Mouse (Mus musculus) neural tube, embryonic 14.5 days (tissue): ENCODE results near the gene Eddm3b. TPM values are rescaled to one million over a fixed set of nuclear protein-coding genes. Genes with fewer than 3 reads are reported as not detected.
"Not testable (repeated sequence)": the region's sequence is repeated elsewhere in the genome, so short reads cannot be mapped to it uniquely, and the experiment has no call there.

Experiments used
- ATAC-seq: fragments of 200-750 bp; cut with Nextera tagmentation; 2 replicates; pipeline ENCODE4 v1.8.0; 2017; ENCODE audit warnings: low read depth, mild to moderate bottlenecking, moderate TSS enrichment, moderate library complexity
- H3K27ac ChIP-seq: fragments of 300-500 bp; sonication (generic); 2 replicates; pipeline ENCODE4 v1.5.1; 2014; ENCODE audit warnings: low read depth, mild to moderate bottlenecking, control low read depth, low read length, moderate library complexity, mixed read lengths
- H3K27me3 ChIP-seq: fragments of 300-500 bp; sonication (generic); 2 replicates; pipeline ENCODE4 v1.6.1; 2014; ENCODE audit warnings: low read length; ENCODE audit not compliant: control insufficient read depth, insufficient read depth
- H3K36me3 ChIP-seq: fragments of 300-500 bp; sonication (generic); 2 replicates; pipeline ENCODE4 v1.6.1; 2014; ENCODE audit warnings: low read length, mixed read lengths; ENCODE audit not compliant: control insufficient read depth, insufficient read depth
- H3K4me1 ChIP-seq: fragments of 300-500 bp; sonication (generic); 2 replicates; pipeline ENCODE4 v1.6.1; 2014; ENCODE audit warnings: low read length; ENCODE audit not compliant: control insufficient read depth, insufficient read depth
- H3K4me2 ChIP-seq: fragments of 300-500 bp; sonication (generic); 2 replicates; pipeline ENCODE4 v1.6.1; 2014; ENCODE audit warnings: mild to moderate bottlenecking, low read depth, low read length, control low read depth
- H3K4me3 ChIP-seq: fragments of 300-500 bp; sonication (generic); 2 replicates; pipeline ENCODE4 v1.5.1; 2014; ENCODE audit warnings: low read depth, low read length, control low read depth, mixed read lengths
- H3K9ac ChIP-seq: fragments of 300-500 bp; sonication (generic); replicated peaks from 2 replicates; pipeline ENCODE4 v1.6.1; 2014; ENCODE audit warnings: low read depth, mild to moderate bottlenecking, control low read depth, low read length, mixed read lengths
- H3K9me3 ChIP-seq: fragments of 300-500 bp; sonication (generic); 2 replicates; pipeline ENCODE4 v1.6.1; 2016; ENCODE audit warnings: low read length; ENCODE audit not compliant: control insufficient read depth
- WGBS: fragments of 180-500 bp; shearing (Covaris S2); extraction: QIAGEN DNeasy Blood & Tissue Kit; methylation state at CpG from one replicate; pipeline ENCODE4 v1.1.7; 2014; 5-methylcytosine and 5-hydroxymethylcytosine counted together
- polyA plus RNA-seq: library from polyadenylated mRNA; unstranded; fragments of >200 nt; fragmentation: Nextera tagmentation; extraction: Ambion mirVana; gene quantifications from 2 replicates; pipeline ENCODE4 v1.2.1, GENCODE M21; 2014

Eddm3b gene
- polyA plus RNA-seq, 1 experiment from 2014 or later = not detected

GRCm38 (mm10) chr14:51092073-51092620 lies 22.1 kb upstream of the Eddm3b start:
- Histone ChIP-seq H3K9me3 (no peaks in the 10 kb centered on the region), H3K4me2 (peak overlapping the region; percentile 77), H3K4me1 (no peaks in the 10 kb centered on the region), H3K9ac (no peak overlapping the region), H3K36me3 (no peaks in the 10 kb centered on the region), H3K27ac (no peak overlapping the region), H3K4me3 (peak overlapping the region; percentile 52), H3K27me3 (no peaks in the 10 kb centered on the region)
- ATAC-seq = no peak
- WGBS = 58% methylated on average over 8 of the region's 8 CpGs

- Histone ChIP-seq H3K27ac (no peak overlapping the region), H3K36me3 (no peaks in the 10 kb centered on the region), H3K27me3 (no peaks in the 10 kb centered on the region), H3K9me3 (no peaks in the 10 kb centered on the region), H3K4me2 (no peak overlapping the region), H3K9ac (no peak overlapping the region), H3K4me3 (no peak overlapping the region), H3K4me1 (no peaks in the 10 kb centered on the region)
- WGBS = 34% methylated on average over 3 of the region's 3 CpGs
- no peak for ATAC-seq
Observed at GRCm38 (mm10) chr14:51093496-51093895, 20.7 kb upstream of the Eddm3b start.

GRCm38 (mm10) chr14:51094096-51094875 lies 19.9 kb upstream of the Eddm3b start:
- Histone ChIP-seq H3K36me3 (no peaks in the 10 kb centered on the region), H3K9ac (no peak overlapping the region), H3K4me2 (no peak overlapping the region), H3K27me3 (no peaks in the 10 kb centered on the region), H3K4me3 (no peak overlapping the region), H3K27ac (no peak overlapping the region), H3K4me1 (no peaks in the 10 kb centered on the region), H3K9me3 (no peaks in the 10 kb centered on the region)
- ATAC-seq = no peak
- 80% methylated on average over 5 of the region's 5 CpGs for WGBS

GRCm38 (mm10) chr14:51094921-51095320 lies 19.3 kb upstream of the Eddm3b start:
- Histone ChIP-seq H3K27ac (no peak overlapping the region), H3K9ac (no peak overlapping the region), H3K4me2 (no peak overlapping the region), H3K27me3 (no peaks in the 10 kb centered on the region), H3K4me3 (no peak overlapping the region), H3K9me3 (no peaks in the 10 kb centered on the region), H3K4me1 (no peaks in the 10 kb centered on the region), H3K36me3 (no peaks in the 10 kb centered on the region)
- no peak for ATAC-seq
- WGBS = 68% methylated on average over 9 of the region's 9 CpGs

- Histone ChIP-seq H3K4me1 (no peaks in the 10 kb centered on the region), H3K27ac (no peak overlapping the region), H3K9me3 (no peaks in the 10 kb centered on the region), H3K4me2 (no peak overlapping the region), H3K9ac (no peak overlapping the region), H3K4me3 (no peak overlapping the region), H3K27me3 (no peaks in the 10 kb centered on the region), H3K36me3 (no peaks in the 10 kb centered on the region)
- no peak for ATAC-seq
- 69% methylated on average over 9 of the region's 9 CpGs for WGBS
Observed at GRCm38 (mm10) chr14:51095736-51096524, 18.3 kb upstream of the Eddm3b start.

GRCm38 (mm10) chr14:51098300-51098699 lies 15.9 kb upstream of the Eddm3b start:
- H3K4me3 ChIP-seq, H3K27ac ChIP-seq: not testable (repeated sequence)
- WGBS = 16% methylated on average over 1 of the region's 1 CpGs

GRCm38 (mm10) chr14:51098921-51099320 lies 15.3 kb upstream of the Eddm3b start:
- no peak overlapping the region for H3K4me3 ChIP-seq
- H3K9ac ChIP-seq = no peak overlapping the region
- H3K36me3 ChIP-seq = no peaks in the 10 kb centered on the region
- no peaks in the 10 kb centered on the region for H3K9me3 ChIP-seq
- no peak; the same call in 1 of the 2 replicates for ATAC-seq
- no peaks in the 10 kb centered on the region for H3K4me1 ChIP-seq
- no peaks in the 10 kb centered on the region for H3K27me3 ChIP-seq
- no peak overlapping the region for H3K4me2 ChIP-seq
- WGBS = 96% methylated on average over 11 of the region's 11 CpGs
- H3K27ac ChIP-seq = no peak overlapping the region

More at GRCm38 (mm10) chr14:51098300-51098699, 15.9 kb upstream of the Eddm3b start:
- H3K9me3 ChIP-seq, H3K4me1 ChIP-seq, H3K36me3 ChIP-seq, H3K4me2 ChIP-seq, H3K27me3 ChIP-seq, H3K9ac ChIP-seq: not testable (repeated sequence)
- ATAC-seq = peak; percentile 69

GRCm38 (mm10) chr14:51101284-51101683 lies 12.9 kb upstream of the Eddm3b start:
- Histone ChIP-seq H3K9ac (no peak overlapping the region), H3K4me3 (no peak overlapping the region), H3K4me2 (no peak overlapping the region), H3K4me1 (no peaks in the 10 kb centered on the region), H3K27ac (no peak overlapping the region), H3K36me3 (no peaks in the 10 kb centered on the region), H3K9me3 (no peaks in the 10 kb centered on the region), H3K27me3 (no peaks in the 10 kb centered on the region)
- WGBS = 83% methylated on average over 9 of the region's 9 CpGs
- no peak for ATAC-seq

GRCm38 (mm10) chr14:51103217-51103616 lies 11.0 kb upstream of the Eddm3b start:
- Histone ChIP-seq H3K27ac (no peak overlapping the region), H3K4me3 (no peak overlapping the region), H3K9ac (no peak overlapping the region), H3K36me3 (no peaks in the 10 kb centered on the region), H3K4me2 (no peak overlapping the region), H3K27me3 (no peaks in the 10 kb centered on the region), H3K4me1 (no peaks in the 10 kb centered on the region), H3K9me3 (no peaks in the 10 kb centered on the region)
- 54% methylated on average over 3 of the region's 3 CpGs for WGBS
- ATAC-seq = peak; percentile 42
